Mouse (Mus musculus): Measurements from ENCODE around the gene St14. TPM values are rescaled to one million over a fixed set of nuclear protein-coding genes. Genes with fewer than 3 reads are reported as not detected.

St14 gene
- total and polyA plus RNA-seq, 3 experiments = 0.08 to 0.19 TPM; not detected in 1

- TF ChIP-seq POLR2A (IDR thresholded peaks at IDR 0.05; ENCODE audit: control insufficient read depth in 1 of 2, insufficient read depth in 1 of 2, low read depth in 1 of 2, low read length in 2 of 2, poor library complexity in 1 of 2) = no peak
Observed at GRCm38 (mm10) chr9:31073797-31074196, 57.9 kb downstream of the St14 start (continued).

GRCm38 (mm10) chr9:31072256-31072655, 59.4 kb downstream of the St14 start:
- no peak for TF ChIP-seq E2F4 (IDR thresholded peaks at IDR 0.05; ENCODE audit: borderline replicate concordance, low read depth, low read length)
- no peak for TF ChIP-seq SMC3 (IDR thresholded peaks at IDR 0.05; ENCODE audit: low read depth, low read length)
- TF ChIP-seq MYB (IDR thresholded peaks at IDR 0.05; ENCODE audit: low read depth, low read length) = no peak
- no peak for TF ChIP-seq RAD21 (IDR thresholded peaks at IDR 0.05; ENCODE audit: low read depth, low read length)
- TF ChIP-seq ZMIZ1 (IDR thresholded peaks at IDR 0.05; ENCODE audit: low read depth, low read length) = no peak
- TF ChIP-seq CTCF (IDR thresholded peaks at IDR 0.05 in 2 of 3, conservative IDR thresholded peaks at IDR 0.05 in 1 of 3; ENCODE audit: control insufficient read depth in 1 of 3, insufficient read depth in 1 of 3, low read depth in 2 of 3, low read length in 3 of 3, poor library complexity in 1 of 3, severe bottlenecking in 1 of 3) = no peak
- TF ChIP-seq MYC (IDR thresholded peaks at IDR 0.05; ENCODE audit: low read depth, low read length) = no peak
- TF ChIP-seq NRF1 (IDR thresholded peaks at IDR 0.05; ENCODE audit: insufficient read depth, low read depth, low read length, poor library complexity, severe bottlenecking) = no peak
- TF ChIP-seq UBTF (IDR thresholded peaks at IDR 0.05; ENCODE audit: borderline replicate concordance, insufficient read depth, low read depth, low read length) = no peak
- no peak for TF ChIP-seq TBP (IDR thresholded peaks at IDR 0.05; ENCODE audit: low read depth, low read length)
- no peak for TF ChIP-seq ZC3H11A (IDR thresholded peaks at IDR 0.05; ENCODE audit: low read depth, low read length)
- TF ChIP-seq MAZ (IDR thresholded peaks at IDR 0.05; ENCODE audit: low read depth, low read length) = no peak
- no peak for TF ChIP-seq KAT2A (conservative IDR thresholded peaks at IDR 0.05; ENCODE audit: low read depth, low read length)
- no peak for TF ChIP-seq MAX (IDR thresholded peaks at IDR 0.05; ENCODE audit: low read length)
- DNase-seq (ENCODE audit: low read depth, low spot score) = no peak
- peaks cover 6 to 7% of the 10 kb centered on the region in 2 experiments for H3K36me3 ChIP-seq (ENCODE audit: control insufficient read depth in 1 of 2, insufficient read depth in 2 of 2, low read length in 2 of 2)
- no peaks in the 10 kb centered on the region for H3K27me3 ChIP-seq (ENCODE audit: control insufficient read depth in 1 of 2, insufficient read depth in 2 of 2, low read length in 2 of 2)
- H3K4me1 ChIP-seq (ENCODE audit: control insufficient read depth in 1 of 2, insufficient read depth in 2 of 2, low read length in 2 of 2) = no peaks in the 10 kb centered on the region
- H3K9me3 ChIP-seq (replicated peaks; ENCODE audit: insufficient read depth, low read length) = no peaks in the 10 kb centered on the region
- no peak overlapping the region for H3K27ac ChIP-seq (ENCODE audit: control insufficient read depth, low read depth, low read length)
- H3K4me3 ChIP-seq (ENCODE audit: control insufficient read depth in 1 of 2, insufficient read depth in 1 of 2, low read depth in 2 of 2, low read length in 2 of 2) = no peak overlapping the region
- H3K79me2 ChIP-seq (ENCODE audit: control insufficient read depth, insufficient read depth, low read length, poor library complexity) = no peaks in the 10 kb centered on the region
- H3K9ac ChIP-seq (ENCODE audit: control insufficient read depth, low read depth, low read length, poor library complexity, severe bottlenecking) = no peak overlapping the region

- no peak for TF ChIP-seq MAX (IDR thresholded peaks at IDR 0.05; ENCODE audit: low read length)
- no peak for TF ChIP-seq RAD21 (IDR thresholded peaks at IDR 0.05; ENCODE audit: low read depth, low read length)
- no peak for TF ChIP-seq ZC3H11A (IDR thresholded peaks at IDR 0.05; ENCODE audit: low read depth, low read length)
- no peak for TF ChIP-seq MYC (IDR thresholded peaks at IDR 0.05; ENCODE audit: low read depth, low read length)
- TF ChIP-seq JUND (IDR thresholded peaks at IDR 0.05; ENCODE audit: low read depth, low read length) = no peak
- TF ChIP-seq SIN3A (IDR thresholded peaks at IDR 0.05; ENCODE audit: low read length) = no peak
- TF ChIP-seq GATA1 (IDR thresholded peaks at IDR 0.05; ENCODE audit: low read depth, low read length) = no peak
- no peak for TF ChIP-seq E2F4 (IDR thresholded peaks at IDR 0.05; ENCODE audit: borderline replicate concordance, low read depth, low read length)
- TF ChIP-seq USF2 (IDR thresholded peaks at IDR 0.05; ENCODE audit: borderline replicate concordance in 1 of 2, insufficient read depth in 1 of 2, low read depth in 1 of 2, low read length in 2 of 2) = no peak
- no peak for TF ChIP-seq TAL1 (IDR thresholded peaks at IDR 0.05; ENCODE audit: low read length)
- TF ChIP-seq EP300 (IDR thresholded peaks at IDR 0.05; ENCODE audit: low read depth in 1 of 2, low read length in 2 of 2) = no peak
- TF ChIP-seq POLR2AphosphoS2 (IDR thresholded peaks at IDR 0.05; ENCODE audit: low read length) = no peak
- no peak for TF ChIP-seq ETS1 (IDR thresholded peaks at IDR 0.05; ENCODE audit: low read depth, low read length)
- TF ChIP-seq ZKSCAN1 (IDR thresholded peaks at IDR 0.05; ENCODE audit: low read depth, low read length) = no peak
- TF ChIP-seq MAZ (IDR thresholded peaks at IDR 0.05; ENCODE audit: low read depth, low read length) = no peak
- Histone ChIP-seq H3K79me2 (ENCODE audit: control insufficient read depth, insufficient read depth, low read length, poor library complexity) (no peaks in the 10 kb centered on the region), H3K27ac (ENCODE audit: control insufficient read depth, low read depth, low read length) (no peak overlapping the region), H3K4me1 (ENCODE audit: control insufficient read depth in 1 of 2, insufficient read depth in 2 of 2, low read length in 2 of 2) (no peaks in the 10 kb centered on the region), H3K4me3 (ENCODE audit: control insufficient read depth in 1 of 2, insufficient read depth in 1 of 2, low read depth in 2 of 2, low read length in 2 of 2) (no peak overlapping the region), H3K9ac (ENCODE audit: control insufficient read depth, low read depth, low read length, poor library complexity, severe bottlenecking) (no peak overlapping the region), H3K9me3 (replicated peaks; ENCODE audit: insufficient read depth, low read length) (no peaks in the 10 kb centered on the region), H3K36me3 (ENCODE audit: control insufficient read depth in 1 of 2, insufficient read depth in 2 of 2, low read length in 2 of 2) (peaks cover 0 to 11% of the 10 kb centered on the region in 2 experiments; a peak in 2 of 4 replicates), H3K27me3 (ENCODE audit: control insufficient read depth in 1 of 2, insufficient read depth in 2 of 2, low read length in 2 of 2) (no peaks in the 10 kb centered on the region)
- DNase-seq (ENCODE audit: low read depth, low spot score) = no peak
Observed at GRCm38 (mm10) chr9:31070706-31071105, 60.9 kb downstream of the St14 start.

All from MEL (cell line).